Mouse (Mus musculus) lung, postnatal 0 days (tissue): Measurements from ENCODE around the gene Hunk. TPM values are rescaled to one million over a fixed set of nuclear protein-coding genes. Genes with fewer than 3 reads are reported as not detected.

Experiments used
- ATAC-seq: fragments of 200-750 bp; cut with Nextera tagmentation; 2 replicates; pipeline ENCODE4 v1.8.0; 2017; ENCODE audit warnings: moderate library complexity
- DNase-seq: peaks from one replicate; pipeline ENCODE4 v3.0.0-alpha.2; 2016; ENCODE audit warnings: low spot score
- H3K27ac ChIP-seq: fragments of 300-500 bp; sonication (generic); 2 replicates; pipeline ENCODE4 v1.5.1; 2014; ENCODE audit warnings: antibody characterized with exemption, mild to moderate bottlenecking, low read length, mixed read lengths
- H3K27me3 ChIP-seq: fragments of 300-500 bp; sonication (generic); replicated peaks from 2 replicates; pipeline ENCODE4 v1.6.1; 2014; ENCODE audit warnings: low read length, mixed read lengths; ENCODE audit not compliant: insufficient read depth
- H3K36me3 ChIP-seq: fragments of 300-500 bp; sonication (generic); 2 replicates; pipeline ENCODE4 v1.6.1; 2014; ENCODE audit warnings: low read length, mixed read lengths; ENCODE audit not compliant: insufficient read depth
- H3K4me1 ChIP-seq: fragments of 300-500 bp; sonication (generic); 2 replicates; pipeline ENCODE4 v1.6.1; 2014; ENCODE audit warnings: antibody characterized with exemption, low read depth, low read length, mixed read lengths; ENCODE audit not compliant: insufficient read depth
- H3K4me2 ChIP-seq: fragments of 300-500 bp; sonication (generic); replicated peaks from 2 replicates; pipeline ENCODE4 v1.6.1; 2014; ENCODE audit warnings: low read depth, mild to moderate bottlenecking, low read length, moderate library complexity, mixed read lengths
- H3K4me3 ChIP-seq: fragments of 300-500 bp; sonication (generic); 2 replicates; pipeline ENCODE4 v1.5.1; 2014; ENCODE audit warnings: low read depth, low read length
- H3K9ac ChIP-seq: fragments of 300-500 bp; sonication (generic); replicated peaks from 2 replicates; pipeline ENCODE4 v1.6.1; 2014; ENCODE audit warnings: low read depth, mild to moderate bottlenecking
- H3K9me3 ChIP-seq: fragments of 300-500 bp; sonication (generic); 2 replicates; pipeline ENCODE4 v1.6.1; 2016; ENCODE audit warnings: low read length, mixed read lengths
- CTCF ChIP-seq: IDR thresholded peaks from 2 replicates; pipeline ENCODE4 v1.5.1; 2016; ENCODE audit warnings: antibody characterized with exemption, mild to moderate bottlenecking
- EP300 ChIP-seq: IDR thresholded peaks from 2 replicates; pipeline ENCODE4 v1.6.1; 2016; ENCODE audit warnings: antibody characterized with exemption, mild to moderate bottlenecking, control low read depth
- WGBS: fragments of 180-500 bp; shearing (Covaris S2); extraction: QIAGEN DNeasy Blood & Tissue Kit; methylation state at CpG from one replicate; pipeline ENCODE4 v1.1.7; 2014; 5-methylcytosine and 5-hydroxymethylcytosine counted together
- polyA plus RNA-seq: library from polyadenylated mRNA; unstranded; fragments of >200 nt; fragmentation: Nextera tagmentation; extraction: Ambion mirVana; gene quantifications from 2 replicates; pipeline ENCODE4 v1.2.1, GENCODE M21; 2015

Hunk gene
- polyA plus RNA-seq, 1 experiment from 2014 or later: 6.4 TPM

DNA sequence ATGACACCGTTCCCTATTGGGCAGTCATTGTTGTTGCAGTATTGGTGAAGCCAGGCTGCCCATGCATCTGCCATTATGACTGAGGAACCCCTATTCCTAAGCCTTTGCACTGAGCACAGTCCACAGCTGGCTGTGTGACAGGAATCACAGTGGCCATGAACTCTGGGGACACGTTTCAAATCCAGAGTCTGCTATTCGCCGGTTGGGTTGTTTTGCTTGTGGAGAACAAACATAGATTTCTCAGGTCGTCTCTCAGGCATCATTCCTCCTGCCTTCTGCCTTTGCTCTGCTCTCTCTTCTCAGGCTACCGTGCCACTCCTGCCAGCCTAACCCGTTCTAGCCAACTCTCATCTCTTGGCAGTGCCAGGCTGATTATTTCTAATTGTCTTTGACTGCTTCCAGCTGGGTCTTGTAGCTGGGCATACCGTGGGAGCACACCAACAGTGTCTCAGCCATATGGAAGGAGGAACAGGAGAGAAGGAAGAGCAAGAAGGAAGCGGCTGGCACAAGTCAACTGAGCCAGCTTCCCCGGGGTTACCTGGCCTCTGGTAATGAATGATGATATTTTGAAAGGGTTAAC, 3.0 kb upstream of the Hunk start:
- ATAC-seq (no peak), DNase-seq (no peak)
- H3K27ac ChIP-seq: no peak overlapping the region
- no peak overlapping the region for H3K4me2 ChIP-seq
- H3K27me3 ChIP-seq: no peaks in the 10 kb centered on the region
- H3K9ac ChIP-seq: no peak overlapping the region
- no peak for TF ChIP-seq CTCF
- TF ChIP-seq EP300: no peak
- H3K4me3 ChIP-seq: no peak overlapping the region
- peaks cover 4% of the 10 kb centered on the region; the same call in 1 of the 2 replicates for H3K4me1 ChIP-seq
- WGBS: 65% methylated on average over 10 of the region's 10 CpGs
- H3K36me3 ChIP-seq: no peaks in the 10 kb centered on the region
- H3K9me3 ChIP-seq: no peaks in the 10 kb centered on the region

DNA sequence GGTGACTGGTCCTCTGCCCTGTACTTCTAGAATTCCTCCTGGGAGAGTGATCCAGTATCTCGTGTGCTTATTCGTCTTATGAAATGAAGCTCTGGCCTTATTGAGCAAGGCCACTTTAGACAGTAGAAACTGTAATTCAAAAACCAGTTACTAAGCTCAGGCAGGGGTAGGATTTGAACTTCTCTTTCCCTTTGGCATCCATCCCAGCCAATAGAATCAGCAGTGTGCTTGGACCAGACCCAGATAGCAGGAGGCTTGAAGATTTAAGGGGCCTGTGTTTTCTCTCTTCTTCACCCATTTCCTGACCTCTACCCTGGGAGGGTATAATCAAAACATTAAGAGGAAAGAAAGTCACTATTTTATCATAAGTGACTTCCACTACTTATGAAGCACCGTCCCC, 1.8 kb upstream of the Hunk start:
- H3K27me3 ChIP-seq: no peaks in the 10 kb centered on the region
- DNase-seq (peak; percentile 55), ATAC-seq (no peak)
- no peak overlapping the region for H3K4me3 ChIP-seq
- TF ChIP-seq EP300: no peak
- no peak overlapping the region for H3K4me2 ChIP-seq
- no peak overlapping the region for H3K27ac ChIP-seq
- H3K4me1 ChIP-seq: peaks cover 8% of the 10 kb centered on the region; the same call in 1 of the 2 replicates
- H3K9ac ChIP-seq: no peak overlapping the region
- no peaks in the 10 kb centered on the region for H3K9me3 ChIP-seq
- WGBS: 12% methylated on average over 3 of the region's 3 CpGs
- no peaks in the 10 kb centered on the region for H3K36me3 ChIP-seq

DNA sequence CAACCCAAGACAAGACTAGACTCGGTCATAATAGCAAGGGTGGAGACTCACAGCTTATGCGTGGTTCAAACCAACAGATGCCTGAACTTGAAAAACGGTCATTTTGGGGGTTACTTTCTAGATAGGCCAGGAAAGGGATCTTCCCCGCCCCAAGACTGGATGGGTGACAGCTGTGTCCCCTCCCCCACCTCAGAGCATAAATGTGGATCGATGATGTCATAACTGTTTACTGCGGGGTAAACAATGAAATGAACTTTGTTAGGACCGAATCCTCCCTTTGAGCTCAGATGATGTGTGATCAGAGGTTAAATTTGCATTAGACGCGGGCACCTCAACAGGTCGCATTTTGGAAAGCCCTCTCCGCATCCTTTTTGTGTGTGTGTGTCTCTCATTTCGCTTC, 967 bp upstream of the Hunk start:
- Histone ChIP-seq H3K9me3 (no peaks in the 10 kb centered on the region), H3K36me3 (no peaks in the 10 kb centered on the region), H3K27ac (peak overlapping the region; percentile 87), H3K9ac (0 out of 2 replicates have a peak overlapping the region, but pooled peaks have one; percentile 66), H3K4me1 (peaks cover 8% of the 10 kb centered on the region; the same call in 1 of the 2 replicates), H3K4me2 (peak overlapping the region; percentile 95), H3K4me3 (peak overlapping the region; percentile 79), H3K27me3 (no peaks in the 10 kb centered on the region)
- DNase-seq (peak; percentile 63), ATAC-seq (no peak)
- WGBS: 7% methylated on average over 12 of the region's 12 CpGs
- TF ChIP-seq CTCF (no peak), EP300 (no peak)

- H3K36me3 ChIP-seq: no peaks in the 10 kb centered on the region
- H3K9me3 ChIP-seq: no peaks in the 10 kb centered on the region
- DNase-seq (peak; percentile 53), ATAC-seq (peak; percentile 16)
- H3K4me1 ChIP-seq: peaks cover 8% of the 10 kb centered on the region; the same call in 1 of the 2 replicates
- peak overlapping the region; percentile 66 for H3K9ac ChIP-seq
- peak overlapping the region; percentile 87 for H3K27ac ChIP-seq
- WGBS: under 1% methylated on average over 16 of the region's 16 CpGs
- TF ChIP-seq EP300 (no peak), CTCF (no peak)
- peak overlapping the region; percentile 95 for H3K4me2 ChIP-seq
- H3K27me3 ChIP-seq: no peaks in the 10 kb centered on the region
- peak overlapping the region; percentile 79 for H3K4me3 ChIP-seq
Measured at GRCm38 (mm10) chr16:90385326-90385687, 506 bp upstream of the Hunk start.

GRCm38 (mm10) chr16:90386514-90387160, 824 bp downstream of the Hunk start:
- H3K36me3 ChIP-seq: no peaks in the 10 kb centered on the region
- H3K27ac ChIP-seq: peak overlapping the region; percentile 87
- no peaks in the 10 kb centered on the region for H3K27me3 ChIP-seq
- DNase-seq (peak; percentile 68), ATAC-seq (peak; percentile 34)
- H3K4me3 ChIP-seq: peak overlapping the region; percentile 79
- under 1% methylated on average over 45 of the region's 49 CpGs for WGBS
- H3K9ac ChIP-seq: peak overlapping the region; percentile 66
- peaks cover 8% of the 10 kb centered on the region; the same call in 1 of the 2 replicates for H3K4me1 ChIP-seq
- TF ChIP-seq EP300 (no peak), CTCF (peak; percentile 64)
- no peaks in the 10 kb centered on the region for H3K9me3 ChIP-seq
- peak overlapping the region; percentile 95 for H3K4me2 ChIP-seq

DNA sequence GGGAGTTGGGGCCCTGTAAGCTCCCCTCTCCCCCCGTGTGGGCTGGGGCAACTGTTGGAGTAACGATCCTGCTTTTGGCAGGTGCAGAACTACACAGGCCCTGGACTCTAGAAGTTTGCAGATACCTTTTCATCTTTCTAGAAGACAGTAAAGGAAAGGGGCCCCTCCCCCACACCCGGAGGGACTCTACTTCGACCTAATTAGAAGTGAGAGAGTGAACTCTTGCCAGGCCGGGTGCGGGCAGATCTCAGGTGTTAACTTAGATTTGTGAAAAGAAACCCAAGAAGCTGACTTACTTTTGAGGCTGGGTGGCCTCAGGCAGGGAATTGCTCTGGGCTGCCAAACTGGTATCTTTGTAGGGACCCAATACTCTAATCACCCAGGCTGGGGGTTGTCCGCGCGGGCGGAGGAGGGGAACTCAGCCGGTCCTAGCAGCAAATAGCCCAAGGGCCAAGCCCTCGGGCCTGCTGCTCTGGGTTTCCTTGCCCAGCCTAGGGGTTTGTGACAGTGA, 1.4 kb downstream of the Hunk start:
- peak overlapping the region; percentile 79 for H3K4me3 ChIP-seq
- WGBS: 7% methylated on average over 12 of the region's 12 CpGs
- no peaks in the 10 kb centered on the region for H3K27me3 ChIP-seq
- H3K4me1 ChIP-seq: peaks cover 8% of the 10 kb centered on the region; the same call in 1 of the 2 replicates
- DNase-seq: no peak
- no peaks in the 10 kb centered on the region for H3K9me3 ChIP-seq
- no peak for ATAC-seq
- peak overlapping the region; percentile 87 for H3K27ac ChIP-seq
- peak overlapping the region; percentile 66 for H3K9ac ChIP-seq
- H3K36me3 ChIP-seq: no peaks in the 10 kb centered on the region
- TF ChIP-seq EP300: no peak
- no peak for TF ChIP-seq CTCF
- peak overlapping the region; percentile 95 for H3K4me2 ChIP-seq
